ENCODE assay signal across 25 mouse cellular contexts in the genomic region with DNA sequence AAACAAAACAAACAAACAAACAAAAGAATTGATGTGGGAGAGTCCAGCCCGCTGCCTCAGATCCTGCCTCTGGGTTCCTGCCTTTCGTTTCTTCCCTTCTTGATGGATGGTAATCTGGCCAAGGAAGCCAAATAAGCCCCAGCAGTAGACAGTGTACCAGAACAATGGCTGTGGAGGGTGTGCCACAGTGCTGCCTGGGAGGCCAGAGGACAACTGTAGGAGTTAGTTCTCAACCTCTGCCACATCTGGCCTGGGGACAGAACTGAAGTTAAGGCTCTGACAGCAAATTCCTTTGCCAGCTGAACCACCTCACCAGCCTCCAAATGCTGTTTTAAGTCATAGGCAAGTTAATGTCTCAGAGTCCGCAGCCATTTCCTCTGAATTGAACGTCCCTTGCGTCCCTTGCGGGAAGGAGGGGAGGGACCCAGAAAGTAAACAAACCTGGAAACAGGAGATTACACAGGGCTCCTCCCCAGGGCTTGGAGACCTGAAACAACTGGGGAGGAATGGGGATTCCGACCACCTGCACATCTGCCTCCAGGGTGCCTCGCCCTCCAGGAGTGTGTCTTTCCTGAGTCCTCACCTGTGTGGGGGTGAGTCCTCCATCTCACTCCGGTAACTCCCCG. TPM values are rescaled to one million over a fixed set of nuclear protein-coding genes. Genes with fewer than 3 reads are reported as not detected.
DNase-seq lines count a peak whose midpoint lies in the region; ATAC-seq and TF ChIP-seq lines count a peak whose summit lies in the region.
"Had no signal": no experiment of that assay in that cellular context is flagged by ENCODE, and none has a peak within 500 bp of the region (broad histone marks: within the 10 kb centered on the region; RNA-seq: fewer than 3 reads in every experiment).

No protein-coding gene starts in this region.

- peak overlapping the region; percentile 38 for H3K4me2 ChIP-seq in heart, embryonic 13.5 days
- H3K4me2 ChIP-seq in liver, embryonic 16.5 days (ENCODE audit: low read depth, low read length), result no peak overlapping the region
- no peak overlapping the region for H3K4me2 ChIP-seq in liver, postnatal 0 days (ENCODE audit: low read depth, low read length)
- H3K4me2 ChIP-seq: embryonic facial prominence, embryonic 13.5 days; forebrain, embryonic 15.5 days; hindbrain, embryonic 13.5 days had no signal

- no peak for ATAC-seq in heart, embryonic 13.5 days (ENCODE audit: extremely low read depth, insufficient number of reproducible peaks, low FRiP score, low TSS enrichment)
- ATAC-seq in liver, embryonic 16.5 days (ENCODE audit: low read depth), result peak; percentile 24; the same call in 1 of the 2 replicates
- ATAC-seq in liver, postnatal 0 days, result no peak
- ATAC-seq in activated CD4-positive, CD25-positive, alpha-beta regulatory T cell, adult 4 months, result no peak
- ATAC-seq: forebrain, embryonic 15.5 days; Patski had no signal

- TF ChIP-seq EP300 in liver, postnatal 0 days (IDR thresholded peaks at IDR 0.05; ENCODE audit: low read depth), result no peak

- no peak overlapping the region for H3K4me3 ChIP-seq in heart, embryonic 13.5 days
- no peak overlapping the region for H3K4me3 ChIP-seq in liver, embryonic 16.5 days (ENCODE audit: low read depth, low read length)
- no peak overlapping the region for H3K4me3 ChIP-seq in liver, postnatal 0 days (ENCODE audit: low read depth, low read length)
- H3K4me3 ChIP-seq in brown adipose tissue, adult 24 weeks (ENCODE audit: insufficient read depth, low read depth, low read length), result no peak overlapping the region
- H3K4me3 ChIP-seq: embryonic facial prominence, embryonic 13.5 days; forebrain, embryonic 15.5 days; hindbrain, embryonic 13.5 days; left cerebral cortex, adult 2 months; limb, embryonic 10.5 days had no signal

- no peaks in the 10 kb centered on the region for H3K36me3 ChIP-seq in heart, embryonic 13.5 days
- no peaks in the 10 kb centered on the region for H3K36me3 ChIP-seq in liver, embryonic 16.5 days (ENCODE audit: control insufficient read depth, insufficient read depth)
- no peaks in the 10 kb centered on the region for H3K36me3 ChIP-seq in liver, postnatal 0 days (replicated peaks; ENCODE audit: insufficient read depth, low read length)
- H3K36me3 ChIP-seq: embryonic facial prominence, embryonic 13.5 days; forebrain, embryonic 15.5 days; hindbrain, embryonic 13.5 days; limb, embryonic 10.5 days had no signal

- DNase-seq in heart, adult 9 months (ENCODE audit: low spot score in 2 of 2), result no peak
- DNase-seq in liver, postnatal 0 days, result no peak
- DNase-seq in yolk sac, embryonic 10.5 days (ENCODE audit: low spot score), result peak; percentile 65
- DNase-seq: adrenal gland, postnatal 25 days; cerebellum, adult 11-12 months; cerebellum, postnatal 14 days; gastrocnemius, postnatal 36 days; kidney, adult 9 months; kidney, postnatal 36 days; layer of hippocampus, adult 9-11 months; right cerebral cortex, postnatal 14 days had no signal

- peaks cover 73% of the 10 kb centered on the region for H3K4me1 ChIP-seq in heart, embryonic 13.5 days
- H3K4me1 ChIP-seq in liver, embryonic 16.5 days (ENCODE audit: control insufficient read depth, low read depth, low read length), result peaks cover 2% of the 10 kb centered on the region
- H3K4me1 ChIP-seq in liver, postnatal 0 days (ENCODE audit: insufficient read depth), result no peaks in the 10 kb centered on the region
- peaks cover 10% of the 10 kb centered on the region for H3K4me1 ChIP-seq in brown adipose tissue, adult 24 weeks (ENCODE audit: control insufficient read depth, insufficient read depth, insufficient read length, low read length)
- H3K4me1 ChIP-seq: forebrain, embryonic 15.5 days; hindbrain, embryonic 13.5 days had no signal

- peak overlapping the region; percentile 74 for H3K27ac ChIP-seq in heart, embryonic 13.5 days (replicated peaks)
- no peak overlapping the region for H3K27ac ChIP-seq in liver, embryonic 16.5 days (ENCODE audit: low read length)
- no peak overlapping the region for H3K27ac ChIP-seq in liver, postnatal 0 days (ENCODE audit: low read depth)
- peak overlapping the region; percentile 60 for H3K27ac ChIP-seq in brown adipose tissue, adult 24 weeks (replicated peaks; ENCODE audit: low read depth, low read length)
- H3K27ac ChIP-seq: embryonic facial prominence, embryonic 13.5 days; forebrain, embryonic 15.5 days; hindbrain, embryonic 13.5 days; limb, embryonic 10.5 days; liver, embryonic 14.5 days had no signal

- 49% methylated on average over 10 of the region's 10 CpGs for WGBS in heart, embryonic 13.5 days
- WGBS in liver, embryonic 16.5 days (ENCODE audit: insufficient replicate concordance), result 49% methylated on average over 10 of the region's 10 CpGs
- 54% methylated on average over 10 of the region's 10 CpGs for WGBS in liver, postnatal 0 days (ENCODE audit: insufficient replicate concordance)

- H3K27me3 ChIP-seq in heart, embryonic 13.5 days (replicated peaks), result no peaks in the 10 kb centered on the region
- H3K27me3 ChIP-seq in liver, embryonic 16.5 days (ENCODE audit: control insufficient read depth, insufficient read depth, low read depth, low read length), result peaks cover 7% of the 10 kb centered on the region
- H3K27me3 ChIP-seq in liver, postnatal 0 days (ENCODE audit: insufficient read depth, low read length), result peaks cover 14% of the 10 kb centered on the region
- H3K27me3 ChIP-seq: forebrain, embryonic 15.5 days; hindbrain, embryonic 13.5 days; Patski had no signal

- no peaks in the 10 kb centered on the region for H3K9me3 ChIP-seq in heart, embryonic 13.5 days
- H3K9me3 ChIP-seq in liver, embryonic 16.5 days (replicated peaks; ENCODE audit: control insufficient read depth, low read length), result no peaks in the 10 kb centered on the region
- H3K9me3 ChIP-seq in liver, postnatal 0 days (ENCODE audit: low read length), result no peaks in the 10 kb centered on the region
- H3K9me3 ChIP-seq: embryonic facial prominence, embryonic 13.5 days; forebrain, embryonic 15.5 days; hindbrain, embryonic 13.5 days; limb, embryonic 10.5 days had no signal

- no peak for TF ChIP-seq CTCF in liver, postnatal 0 days (IDR thresholded peaks at IDR 0.05; ENCODE audit: low read depth)

- no peak overlapping the region for H3K9ac ChIP-seq in heart, embryonic 13.5 days
- no peak overlapping the region for H3K9ac ChIP-seq in liver, embryonic 16.5 days (ENCODE audit: low read depth, low read length)
- no peak overlapping the region for H3K9ac ChIP-seq in liver, postnatal 0 days (replicated peaks)
- H3K9ac ChIP-seq: embryonic facial prominence, embryonic 13.5 days; forebrain, embryonic 15.5 days; hindbrain, embryonic 13.5 days; liver, embryonic 14.5 days had no signal

RNA-seq across cellular contexts. Expression of gene Efhd2, which starts 6.7 kb away (rescaled TPM):
- 79.6 and 80.3 TPM in 2 replicates for polyA plus RNA-seq in heart, embryonic 13.5 days (2015; fragmentation: Nextera tagmentation; extraction: Ambion mirVana)
- polyA plus RNA-seq in liver, embryonic 16.5 days (2015; fragmentation: Nextera tagmentation; extraction: Ambion mirVana), result 36.2 and 38.5 TPM in 2 replicates
- 37.1 and 39.9 TPM in 2 replicates for polyA plus RNA-seq in liver, postnatal 0 days (2015; fragmentation: Nextera tagmentation; extraction: Ambion mirVana)
- 11.7 and 12.9 TPM in 2 replicates for polyA plus RNA-seq in brown adipose tissue, adult 24 weeks (2012; ENCODE audit: insufficient read depth, insufficient read length, missing spikeins)
- polyA plus RNA-seq in activated CD4-positive, CD25-positive, alpha-beta regulatory T cell, adult 4 months (2017; shearing (Covaris generic)), result 10 to 100 TPM; 23.5 to 26.9 TPM

RNA-seq across cellular contexts. Expression of gene Ctrc, which starts 35.2 kb away (rescaled TPM):
- not detected in 2 replicates for polyA plus RNA-seq in heart, embryonic 13.5 days (2015; fragmentation: Nextera tagmentation; extraction: Ambion mirVana)
- polyA plus RNA-seq in liver, embryonic 16.5 days (2015; fragmentation: Nextera tagmentation; extraction: Ambion mirVana), result not detected in 2 replicates
- polyA plus RNA-seq in liver, postnatal 0 days (2015; fragmentation: Nextera tagmentation; extraction: Ambion mirVana), result not detected in 2 replicates
- not detected in 2 replicates for polyA plus RNA-seq in brown adipose tissue, adult 24 weeks (2012; ENCODE audit: insufficient read depth, insufficient read length, missing spikeins)
- polyA plus RNA-seq in activated CD4-positive, CD25-positive, alpha-beta regulatory T cell, adult 4 months (2017; shearing (Covaris generic)), result not detected
- polyA plus RNA-seq: embryonic facial prominence, embryonic 13.5 days; forebrain, embryonic 15.5 days; hindbrain, embryonic 13.5 days; intestine, embryonic 14.5 days; limb, embryonic 10.5 days; liver, embryonic 14.5 days; midbrain, postnatal 0 days; Patski; urinary bladder, adult 2 months had no signal

RNA-seq across cellular contexts. Expression of gene Cela2a, which starts 55.4 kb away (rescaled TPM):
- polyA plus RNA-seq in heart, embryonic 13.5 days (2015; fragmentation: Nextera tagmentation; extraction: Ambion mirVana), result not detected in 2 replicates
- polyA plus RNA-seq in liver, embryonic 16.5 days (2015; fragmentation: Nextera tagmentation; extraction: Ambion mirVana), result 1.8 and 13.9 TPM in 2 replicates
- 0.61 and 28.3 TPM in 2 replicates for polyA plus RNA-seq in liver, postnatal 0 days (2015; fragmentation: Nextera tagmentation; extraction: Ambion mirVana)
- polyA plus RNA-seq in brown adipose tissue, adult 24 weeks (2012; ENCODE audit: insufficient read depth, insufficient read length, missing spikeins), result not detected in 2 replicates
- 1 to 10 TPM in 1 of 2 experiments, not detected in 1; 1.0 TPM for polyA plus RNA-seq in activated CD4-positive, CD25-positive, alpha-beta regulatory T cell, adult 4 months (2017; shearing (Covaris generic))
- polyA plus RNA-seq: embryonic facial prominence, embryonic 13.5 days; forebrain, embryonic 15.5 days; hindbrain, embryonic 13.5 days; limb, embryonic 10.5 days; liver, embryonic 14.5 days; midbrain, postnatal 0 days; Patski had no signal

Comparison
In these comparisons a context has a peak if more than half of its experiments do, and no peak if none do; other contexts are left out.
1. H3K27ac ChIP-seq: peak in heart, embryonic 13.5 days (single experiment) and brown adipose tissue, adult 24 weeks (single experiment); none in liver, embryonic 16.5 days (single experiment) and liver, postnatal 0 days (single experiment).